Mouse (Mus musculus) CH12.LX (cell line): ENCODE measurements around the gene Rgs3. TPM values are rescaled to one million over a fixed set of nuclear protein-coding genes. Genes with fewer than 3 reads are reported as not detected.

Experiments used
- DNase-seq: peaks from one replicate; pipeline ENCODE4 v3.0.0-alpha.2; 2013; ENCODE audit errors: extremely low read depth
- H3K27ac ChIP-seq: 2 replicates; pipeline ENCODE4 v1.5.1; 2012; ENCODE audit warnings: low read depth, mild to moderate bottlenecking, control low read depth, moderate library complexity; ENCODE audit not compliant: insufficient read depth
- H3K27me3 ChIP-seq: replicated peaks from 2 replicates; pipeline ENCODE3; 2012; ENCODE audit warnings: inconsistent platforms
- H3K36me3 ChIP-seq, 2 experiments: replicated peaks in 1 of 2; 2 replicates each; pipeline versions ENCODE3 to v1.6.1; 2012; ENCODE audit warnings: inconsistent platforms in 1 of 2, low read length in 1 of 2, mild to moderate bottlenecking in 1 of 2, mixed read lengths in 1 of 2, moderate library complexity in 1 of 2; ENCODE audit not compliant: control insufficient read depth in 1 of 2, insufficient read depth in 1 of 2
- H3K4me1 ChIP-seq, 2 experiments: 2 replicates each; pipeline ENCODE4 v1.6.1; 2012; ENCODE audit warnings: inconsistent platforms in 1 of 2, moderate library complexity in 1 of 2; ENCODE audit not compliant: insufficient read depth in 2 of 2, control insufficient read depth in 1 of 2
- H3K4me2 ChIP-seq: 2 replicates; pipeline ENCODE4 v1.6.1; 2012; ENCODE audit warnings: low read depth, mild to moderate bottlenecking, control low read depth; ENCODE audit not compliant: poor library complexity, insufficient read depth, severe bottlenecking
- H3K4me3 ChIP-seq, 3 experiments: fragments of 150-350 bp in 1 of 3; sonication (generic) in 1 of 3; replicated peaks in 1 of 3; 2 replicates each; pipeline versions ENCODE3 to v1.5.1; 2011 to 2012; ENCODE audit warnings: low read depth in 2 of 3, low read length in 2 of 3, mild to moderate bottlenecking in 2 of 3, moderate library complexity in 2 of 3, control low read depth in 1 of 3, improper control_type of control experiment in 1 of 3, inconsistent platforms in 1 of 3, mixed read lengths in 1 of 3; ENCODE audit not compliant: poor library complexity in 1 of 3
- H3K79me2 ChIP-seq: replicated peaks from 2 replicates; pipeline ENCODE4 v1.6.1; 2012; ENCODE audit warnings: mild to moderate bottlenecking, moderate library complexity; ENCODE audit not compliant: control insufficient read depth, poor library complexity, insufficient read depth, severe bottlenecking; ENCODE audit errors: extremely low read depth
- H3K9ac ChIP-seq: 2 replicates; pipeline ENCODE4 v1.6.1; 2012; ENCODE audit warnings: low read depth, mild to moderate bottlenecking, control low read depth, moderate library complexity; ENCODE audit not compliant: insufficient read depth
- H3K9me3 ChIP-seq: replicated peaks from 2 replicates; pipeline ENCODE3; 2012; ENCODE audit warnings: low read length, inconsistent platforms, mixed read lengths
- CHD1 ChIP-seq: IDR thresholded peaks from 2 replicates; pipeline ENCODE4 v1.6.1; 2012; ENCODE audit warnings: low read depth, low read length, improper control_type of control experiment, inconsistent platforms
- CTCF ChIP-seq, 2 experiments: IDR thresholded peaks in 1 of 2; conservative IDR thresholded peaks in 1 of 2; 2 replicates each; pipeline ENCODE4 v1.5.1; 2011 to 2012; ENCODE audit warnings: low read depth in 2 of 2, low read length in 2 of 2, improper control_type of control experiment in 1 of 2, inconsistent platforms in 1 of 2, mild to moderate bottlenecking in 1 of 2, moderate library complexity in 1 of 2
- E2F4 ChIP-seq: IDR thresholded peaks from 2 replicates; pipeline ENCODE4 v1.6.1; 2011; ENCODE audit warnings: low read depth, low read length, improper control_type of control experiment; ENCODE audit not compliant: insufficient replicate concordance
- EP300 ChIP-seq: IDR thresholded peaks from 2 replicates; pipeline ENCODE4 v1.6.1; 2011; ENCODE audit warnings: low read length, improper control_type of control experiment
- ETS1 ChIP-seq: conservative IDR thresholded peaks from 2 replicates; pipeline ENCODE4 v1.6.1; 2012; ENCODE audit warnings: low read depth, mild to moderate bottlenecking, inconsistent platforms, low read length, improper control_type of control experiment, moderate library complexity
- GABPA ChIP-seq: IDR thresholded peaks from 2 replicates; pipeline ENCODE4 v1.6.1; 2012; ENCODE audit warnings: low read depth, low read length, improper control_type of control experiment, inconsistent platforms; ENCODE audit not compliant: insufficient replicate concordance
- IRF4 ChIP-seq: IDR thresholded peaks from 2 replicates; pipeline ENCODE4 v1.6.1; 2014; ENCODE audit warnings: low read depth, mild to moderate bottlenecking, inconsistent platforms, low read length, improper control_type of control experiment
- JUN ChIP-seq: IDR thresholded peaks from 2 replicates; pipeline ENCODE4 v1.6.1; 2011; ENCODE audit warnings: low read depth, mild to moderate bottlenecking, low read length, improper control_type of control experiment, moderate library complexity; ENCODE audit not compliant: insufficient read depth
- JUND ChIP-seq: conservative IDR thresholded peaks from 2 replicates; pipeline ENCODE4 v1.6.1; 2011; ENCODE audit warnings: low read depth, low read length, improper control_type of control experiment
- KAT2A ChIP-seq: IDR thresholded peaks from 2 replicates; pipeline ENCODE4 v1.6.1; 2012; ENCODE audit warnings: low read length, improper control_type of control experiment, inconsistent platforms; ENCODE audit not compliant: insufficient replicate concordance
- MAFK ChIP-seq: IDR thresholded peaks from 2 replicates; pipeline ENCODE4 v1.6.1; 2011; ENCODE audit warnings: low read length, improper control_type of control experiment; ENCODE audit not compliant: insufficient replicate concordance
- MAZ ChIP-seq: IDR thresholded peaks from 2 replicates; pipeline ENCODE4 v1.6.1; 2012; ENCODE audit warnings: low read depth, mild to moderate bottlenecking, inconsistent platforms, low read length, improper control_type of control experiment, moderate library complexity
- MEF2A ChIP-seq: IDR thresholded peaks from 2 replicates; pipeline ENCODE4 v1.6.1; 2014; ENCODE audit warnings: low read depth, mild to moderate bottlenecking, inconsistent platforms, low read length, improper control_type of control experiment, borderline replicate concordance
- MXI1 ChIP-seq: IDR thresholded peaks from 2 replicates; pipeline ENCODE4 v1.6.1; 2011; ENCODE audit warnings: mild to moderate bottlenecking, low read depth, low read length, improper control_type of control experiment
- NRF1 ChIP-seq: IDR thresholded peaks from 2 replicates; pipeline ENCODE4 v1.6.1; 2014; ENCODE audit warnings: low read depth, mild to moderate bottlenecking, inconsistent platforms, low read length, improper control_type of control experiment, moderate library complexity
- POLR2A ChIP-seq: IDR thresholded peaks from 2 replicates; pipeline ENCODE4 v1.6.1; 2011; ENCODE audit warnings: low read depth, mild to moderate bottlenecking, improper control_type of control experiment, low read length
- RCOR1 ChIP-seq: conservative IDR thresholded peaks from 2 replicates; pipeline ENCODE4 v1.6.1; 2012; ENCODE audit warnings: low read depth, mild to moderate bottlenecking, inconsistent platforms, low read length, improper control_type of control experiment
- SIN3A ChIP-seq: IDR thresholded peaks from 2 replicates; pipeline ENCODE4 v1.6.1; 2012; ENCODE audit warnings: low read length, improper control_type of control experiment, inconsistent platforms
- SMC3 ChIP-seq: IDR thresholded peaks from 2 replicates; pipeline ENCODE4 v1.6.1; 2011; ENCODE audit warnings: low read depth, low read length, improper control_type of control experiment
- TBP ChIP-seq: conservative IDR thresholded peaks from 2 replicates; pipeline ENCODE4 v1.6.1; 2011; ENCODE audit warnings: low read depth, low read length, improper control_type of control experiment
- USF2 ChIP-seq: conservative IDR thresholded peaks from 2 replicates; pipeline ENCODE4 v1.6.1; 2011; ENCODE audit warnings: low read depth, low read length, improper control_type of control experiment
- ZC3H11A ChIP-seq: IDR thresholded peaks from 2 replicates; pipeline ENCODE4 v1.6.1; 2012; ENCODE audit warnings: low read depth, mild to moderate bottlenecking, inconsistent platforms, low read length, improper control_type of control experiment
- ZKSCAN1 ChIP-seq: IDR thresholded peaks from 2 replicates; pipeline ENCODE4 v1.6.1; 2012; ENCODE audit warnings: low read depth, inconsistent platforms, low read length, improper control_type of control experiment, borderline replicate concordance
- ZMIZ1 ChIP-seq: IDR thresholded peaks from 2 replicates; pipeline ENCODE4 v1.6.1; 2012; ENCODE audit warnings: low read depth, mild to moderate bottlenecking, inconsistent platforms, low read length, improper control_type of control experiment
- ZNF384 ChIP-seq: IDR thresholded peaks from 2 replicates; pipeline ENCODE4 v1.6.1; 2012; ENCODE audit warnings: low read depth, low read length, improper control_type of control experiment, inconsistent platforms
- dilution Hi-C: fragments of 300-500 bp; cut with MboI; formaldehyde crosslinking; loops from 2 replicates; pipeline ENCODE4 v1.14.3; 2020; ENCODE audit warnings: low sequenced_read_pairs; ENCODE audit not compliant: extremely low pct_unique_long_range_greater_than_20kb, extremely low pct_ligation_motif_present
- in situ Hi-C: fragments of 300-500 bp; cut with MboI; formaldehyde crosslinking; loops from 3 replicates; pipeline ENCODE4 v1.14.3; 2019; ENCODE audit warnings: low sequenced_read_pairs, low pct_ligation_motif_present, low pct_unique_long_range_greater_than_20kb, mixed read lengths
- polyA plus RNA-seq: library from polyadenylated mRNA; unstranded; fragments of >175 nt; gene quantifications from 2 replicates; pipeline ENCODE4 v1.2.1, GENCODE M21; 2012; ENCODE audit warnings: low read depth; ENCODE audit not compliant: insufficient read length
- total RNA-seq, 2 experiments: library from RNA; depleted of rRNA; stranded (reverse); fragments of 300-350 nt in 1 of 2; fragments of >200 nt in 1 of 2; gene quantifications; 2 replicates each; pipeline ENCODE4 v1.2.3; 2012 to 2014

The Rgs3 gene
- total and polyA plus RNA-seq, 3 experiments = 3.3 to 6.0 (median 3.5) TPM

DNA sequence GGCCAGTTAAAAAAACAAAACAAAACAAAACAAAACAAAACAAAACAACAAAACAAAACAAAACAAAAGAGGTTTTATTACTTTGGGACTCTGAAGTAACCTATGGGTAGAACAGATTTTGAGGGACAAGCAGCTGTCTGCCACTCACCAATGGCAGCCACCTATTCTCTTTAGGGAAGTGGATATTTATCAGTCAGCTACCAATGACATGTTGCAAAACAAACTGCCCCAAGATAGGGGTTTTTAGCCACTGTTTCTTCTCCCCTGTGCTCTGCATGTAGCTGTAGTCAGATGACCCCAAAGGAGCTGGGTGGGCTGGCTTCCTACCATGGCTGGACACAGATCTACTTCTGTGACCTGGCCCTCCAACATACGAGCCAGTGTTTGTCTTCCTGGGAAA is 149.3 kb downstream of the Rgs3 start:
- TF ChIP-seq MAZ (no peak), TBP (no peak), SIN3A (no peak), USF2 (no peak), ZNF384 (no peak), JUN (no peak), RCOR1 (no peak), GABPA (no peak), KAT2A (no peak), ETS1 (no peak), NRF1 (no peak), SMC3 (no peak)
- TF ChIP-seq, all 38 proteins: peak for 0
- dilution Hi-C loops = no loop called here

DNA sequence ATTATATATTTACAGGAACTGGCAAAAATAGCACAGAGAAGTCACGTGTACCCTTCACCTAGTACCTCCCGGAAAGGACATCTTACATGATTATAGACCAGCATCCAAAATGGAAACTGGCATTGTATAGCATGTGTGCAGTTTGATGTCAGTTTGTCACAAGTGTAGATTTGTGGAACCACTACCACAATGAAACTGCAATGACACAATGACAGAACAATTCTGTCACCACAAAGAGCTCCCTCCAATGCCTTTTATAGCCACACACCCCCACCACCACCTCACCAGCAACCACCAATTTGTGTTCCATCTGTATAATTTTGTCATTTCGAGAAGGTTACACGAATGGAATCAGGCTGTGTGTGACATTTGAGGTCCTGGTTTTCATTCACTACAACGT is 149.8 kb downstream of the Rgs3 start:
- no peak overlapping the region for H3K4me3 ChIP-seq
- in situ Hi-C loops (loop anchor here (5.0 kb wide), 1 partner anchor 33 kb away; no protein-coding TSS in a partner anchor), dilution Hi-C loops (no loop called here)
- no peak overlapping the region for H3K9ac ChIP-seq
- H3K79me2 ChIP-seq = no peaks in the 10 kb centered on the region
- no peak for DNase-seq
- H3K36me3 ChIP-seq = peaks cover 0 to 2% of the 10 kb centered on the region in 2 experiments
- no peak for TF ChIP-seq MAZ
- no peak for TF ChIP-seq MAFK
- no peak for TF ChIP-seq GABPA
- TF ChIP-seq POLR2A = no peak
- no peak for TF ChIP-seq ZC3H11A
- no peak for TF ChIP-seq CTCF (conservative IDR thresholded peaks at IDR 0.05 in 1 of 2, IDR thresholded peaks at IDR 0.05 in 1 of 2; ENCODE audit: low read depth in 2 of 2, low read length in 2 of 2)
- TF ChIP-seq EP300 = no peak
- TF ChIP-seq ZKSCAN1 = no peak
- TF ChIP-seq ETS1 = no peak
- TF ChIP-seq JUND = no peak
- TF ChIP-seq MEF2A = no peak
- TF ChIP-seq MXI1 = no peak
- no peak for TF ChIP-seq RCOR1
- no peak for TF ChIP-seq E2F4
- TF ChIP-seq ZMIZ1 = no peak
- no peak for TF ChIP-seq ZNF384
- no peak for TF ChIP-seq CHD1
- TF ChIP-seq IRF4 = no peak
- H3K4me1 ChIP-seq = no peaks in the 10 kb centered on the region; a peak in 2 of 4 replicates
- no peaks in the 10 kb centered on the region for H3K27me3 ChIP-seq
- no peak overlapping the region for H3K27ac ChIP-seq
- no peak overlapping the region for H3K4me2 ChIP-seq
- H3K9me3 ChIP-seq = no peaks in the 10 kb centered on the region

More for the DNA sequence above, 149.3 kb downstream of the Rgs3 start:
- H3K4me3 ChIP-seq = no peak overlapping the region
- H3K36me3 ChIP-seq = peaks cover 0 to 6% of the 10 kb centered on the region in 2 experiments
- no peaks in the 10 kb centered on the region for H3K27me3 ChIP-seq
- H3K79me2 ChIP-seq = no peaks in the 10 kb centered on the region
- no peak overlapping the region for H3K4me2 ChIP-seq
- H3K9ac ChIP-seq = no peak overlapping the region
- no peaks in the 10 kb centered on the region; a peak in 2 of 4 replicates for H3K4me1 ChIP-seq
- H3K27ac ChIP-seq = no peak overlapping the region
- no peak for DNase-seq
- in situ Hi-C loops = loop anchor here (5.0 kb wide), 1 partner anchor 33 kb away; no protein-coding TSS in a partner anchor
- H3K9me3 ChIP-seq = no peaks in the 10 kb centered on the region
